Mouse (Mus musculus) ovary, adult 2 months (tissue): ENCODE results near the gene Pdk4. TPM values are rescaled to one million over a fixed set of nuclear protein-coding genes. Genes with fewer than 3 reads are reported as not detected.

Experiments
- polyA plus RNA-seq: library from polyadenylated mRNA; depleted of rRNA; stranded (reverse); fragments of >200 nt; gene quantifications from 2 replicates; pipeline ENCODE4 v1.2.3, GENCODE M21; 2012; rRNA removed

Pdk4 gene
- 23.1 and 27.2 TPM in 2 replicates for polyA plus RNA-seq

GRCm38 (mm10) chr6:5495961-5496853 lies at the start of gene Pdk4:
TSS of gene Pdk4 (minus strand) at chr6:5496309.

Other genes with a start within 250 kb of the Pdk4 start
- gene Pon3, start 240.0 kb downstream of the Pdk4 start, polyA plus RNA-seq: 5.1 and 6.6 TPM in 2 replicates
- gene Pon2, start 197.9 kb downstream of the Pdk4 start, polyA plus RNA-seq: 9.7 and 10.2 TPM in 2 replicates
- gene Asb4, start 112.9 kb downstream of the Pdk4 start, polyA plus RNA-seq: 8.6 and 9.9 TPM in 2 replicates
- 30.4 and 38.4 TPM in 2 replicates for gene Dync1i1, start 229.3 kb upstream of the Pdk4 start, polyA plus RNA-seq